Mouse (Mus musculus) forebrain, postnatal 0 days (tissue): ENCODE measurements around the gene Hist2h3c1. TPM values are rescaled to one million over a fixed set of nuclear protein-coding genes. Genes with fewer than 3 reads are reported as not detected.
"Not testable (repeated sequence)": the region's sequence is repeated elsewhere in the genome, so short reads cannot be mapped to it uniquely, and the experiment has no call there.

Source experiments
- ATAC-seq: fragments of 200-750 bp; cut with Nextera tagmentation; 2 replicates; pipeline ENCODE4 v1.8.0; 2017; ENCODE audit warnings: mild to moderate bottlenecking, moderate library complexity
- DNase-seq: peaks from one replicate; pipeline ENCODE4 v3.0.0-alpha.2; 2015
- H3K27ac ChIP-seq: fragments of 300-500 bp; sonication (generic); 2 replicates; pipeline ENCODE4 v1.5.1; 2014; ENCODE audit warnings: low read depth, mild to moderate bottlenecking, antibody characterized with exemption, low read length, moderate library complexity, mixed read lengths
- H3K27me3 ChIP-seq: fragments of 300-500 bp; sonication (generic); 2 replicates; pipeline ENCODE4 v1.6.1; 2014; ENCODE audit warnings: mild to moderate bottlenecking, low read length, mixed read lengths; ENCODE audit not compliant: insufficient read depth
- H3K36me3 ChIP-seq: fragments of 300-500 bp; sonication (generic); 2 replicates; pipeline ENCODE4 v1.6.1; 2014; ENCODE audit warnings: mild to moderate bottlenecking, moderate library complexity; ENCODE audit not compliant: insufficient read depth
- H3K4me1 ChIP-seq: fragments of 300-500 bp; sonication (generic); 2 replicates; pipeline ENCODE4 v1.6.1; 2014; ENCODE audit warnings: antibody characterized with exemption; ENCODE audit not compliant: insufficient read depth
- H3K4me2 ChIP-seq: fragments of 300-500 bp; sonication (generic); 2 replicates; pipeline ENCODE4 v1.6.1; 2014; ENCODE audit warnings: low read depth, mild to moderate bottlenecking, moderate library complexity
- H3K4me3 ChIP-seq: fragments of 300-500 bp; sonication (generic); 2 replicates; pipeline ENCODE4 v1.5.1; 2014; ENCODE audit warnings: low read depth, low read length, mixed read lengths
- H3K9ac ChIP-seq: fragments of 300-500 bp; sonication (generic); 2 replicates; pipeline ENCODE4 v1.6.1; 2014; ENCODE audit warnings: mild to moderate bottlenecking
- H3K9me3 ChIP-seq: fragments of 300-500 bp; sonication (generic); 2 replicates; pipeline ENCODE4 v1.6.1; 2016; ENCODE audit warnings: low read length
- CTCF ChIP-seq: sonication (generic); IDR thresholded peaks from 2 replicates; pipeline ENCODE4 v1.5.1; 2016; ENCODE audit warnings: antibody characterized with exemption, control low read depth, low read depth
- WGBS: fragments of 180-500 bp; shearing (Covaris S2); extraction: QIAGEN DNeasy Blood & Tissue Kit; methylation state at CpG from one replicate; pipeline ENCODE4 v1.1.7; 2014; 5-methylcytosine and 5-hydroxymethylcytosine counted together
- polyA plus RNA-seq: library from polyadenylated mRNA; unstranded; fragments of >200 nt; fragmentation: Nextera tagmentation; extraction: Ambion mirVana; gene quantifications from 2 replicates; pipeline ENCODE4 v1.2.1, GENCODE M21; 2015
- total RNA-seq: library from RNA; depleted of rRNA; stranded (reverse); fragments of >200 nt; gene quantifications from 2 replicates; pipeline ENCODE4 v1.2.3, GENCODE M21; 2014

The Hist2h3c1 gene
- total and polyA plus RNA-seq, 2 experiments from 2014 or later = not detected

GRCm38 (mm10) chr3:96240799-96241197, 5.7 kb upstream of the Hist2h3c1 start:
- no peaks in the 10 kb centered on the region for H3K36me3 ChIP-seq
- H3K9ac ChIP-seq = peak overlapping the region; percentile 19
- no peak for TF ChIP-seq CTCF
- H3K4me3 ChIP-seq = peak overlapping the region; percentile 20
- DNase-seq (no peak), ATAC-seq (no peak)
- no peaks in the 10 kb centered on the region for H3K27me3 ChIP-seq
- H3K27ac ChIP-seq = peak overlapping the region; percentile 47
- 61% methylated on average over 9 of the region's 9 CpGs for WGBS
- peak overlapping the region; percentile 39 for H3K4me2 ChIP-seq
- 0 out of 2 replicates have a peak, but pooled peaks cover 8% of the 10 kb centered on the region for H3K4me1 ChIP-seq
- no peaks in the 10 kb centered on the region for H3K9me3 ChIP-seq

- peak overlapping the region; percentile 53 for H3K4me2 ChIP-seq
These were observed 2.4 kb upstream of the Hist2h3c1 start for GRCm38 (mm10) chr3:96243921-96244572.

GRCm38 (mm10) chr3:96245003-96245886, 1.2 kb upstream of the Hist2h3c1 start, which contains the start of gene Hist2h2aa1:
Gene Hist2h2aa1 (plus strand): TSS chr3:96245497.
- H3K4me2 ChIP-seq = peak within 1 kb of the TSS; percentile 53
- DNase-seq (peak; percentile 78), ATAC-seq (peak; percentile 90)
- peak within 1 kb of the TSS; percentile 45 for H3K4me3 ChIP-seq
- peak within 1 kb of the TSS; percentile 61 for H3K9ac ChIP-seq
- H3K27me3 ChIP-seq, H3K36me3 ChIP-seq, H3K9me3 ChIP-seq, H3K4me1 ChIP-seq: not testable (repeated sequence)
- WGBS = 0% methylated on average over 29 of the region's 88 CpGs
- peak within 1 kb of the TSS; percentile 94 for H3K27ac ChIP-seq

More at GRCm38 (mm10) chr3:96243921-96244572, 2.4 kb upstream of the Hist2h3c1 start:
- H3K27ac ChIP-seq = peak overlapping the region; percentile 94; the same call in 1 of the 2 replicates
- ATAC-seq = no peak
- 0 out of 2 replicates have a peak, but pooled peaks cover 9% of the 10 kb centered on the region for H3K4me1 ChIP-seq
- H3K9ac ChIP-seq = no peak overlapping the region
- no peaks in the 10 kb centered on the region for H3K36me3 ChIP-seq
- TF ChIP-seq CTCF = no peak
- H3K9me3 ChIP-seq = no peaks in the 10 kb centered on the region
- H3K27me3 ChIP-seq = no peaks in the 10 kb centered on the region
- no peak for DNase-seq
- H3K4me3 ChIP-seq = no peak overlapping the region
- 83% methylated on average over 7 of the region's 7 CpGs for WGBS

- H3K27me3 ChIP-seq = not testable (repeated sequence)
- ATAC-seq = peak; percentile 5; the same call in 1 of the 2 replicates
These were observed 467 bp upstream of the Hist2h3c1 start for GRCm38 (mm10) chr3:96246018-96246417.

GRCm38 (mm10) chr3:96247356-96248140, 1.1 kb downstream of the Hist2h3c1 start:
- no peak overlapping the region for H3K27ac ChIP-seq
- H3K4me1 ChIP-seq = 0 out of 2 replicates have a peak, but pooled peaks cover 9% of the 10 kb centered on the region
- TF ChIP-seq CTCF = no peak
- H3K27me3 ChIP-seq = no peaks in the 10 kb centered on the region
- DNase-seq = no peak
- no peaks in the 10 kb centered on the region for H3K9me3 ChIP-seq
- WGBS = 4% methylated on average over 11 of the region's 11 CpGs
- peak overlapping the region; percentile 39 for H3K4me2 ChIP-seq
- ATAC-seq = no peak
- no peaks in the 10 kb centered on the region for H3K36me3 ChIP-seq
- H3K9ac ChIP-seq = 0 out of 2 replicates have a peak overlapping the region, but pooled peaks have one; percentile 10
- peak overlapping the region; percentile 22 for H3K4me3 ChIP-seq

More at GRCm38 (mm10) chr3:96246018-96246417, 467 bp upstream of the Hist2h3c1 start:
- 2% methylated on average over 10 of the region's 21 CpGs for WGBS
- DNase-seq, H3K36me3 ChIP-seq, H3K4me1 ChIP-seq, H3K27ac ChIP-seq, H3K9me3 ChIP-seq, H3K9ac ChIP-seq: not testable (repeated sequence)
- Histone ChIP-seq H3K4me3 (peak overlapping the region; percentile 30), H3K4me2 (0 out of 2 replicates have a peak overlapping the region, but pooled peaks have one; percentile 29)

- no peak overlapping the region for H3K4me3 ChIP-seq
- DNase-seq (no peak), ATAC-seq (no peak)
- H3K4me1 ChIP-seq = 0 out of 2 replicates have a peak, but pooled peaks cover 9% of the 10 kb centered on the region
- no peak overlapping the region for H3K27ac ChIP-seq
- H3K27me3 ChIP-seq = no peaks in the 10 kb centered on the region
- WGBS = 49% methylated on average over 6 of the region's 6 CpGs
- H3K9ac ChIP-seq = no peak overlapping the region
- no peaks in the 10 kb centered on the region for H3K9me3 ChIP-seq
- no peaks in the 10 kb centered on the region for H3K36me3 ChIP-seq
- TF ChIP-seq CTCF = no peak
- H3K4me2 ChIP-seq = peak overlapping the region; percentile 39
These were observed 1.9 kb downstream of the Hist2h3c1 start for GRCm38 (mm10) chr3:96248141-96249033.
